Mouse (Mus musculus) liver, embryonic 14.5 days (tissue): ENCODE data around the gene Ltb4r2. TPM values are rescaled to one million over a fixed set of nuclear protein-coding genes. Genes with fewer than 3 reads are reported as not detected.

Source experiments
- ATAC-seq: fragments of 200-750 bp; cut with Nextera tagmentation; 2 replicates; pipeline ENCODE4 v1.8.0; 2017; ENCODE audit warnings: moderate number of reproducible peaks, mild to moderate bottlenecking, moderate library complexity; ENCODE audit not compliant: insufficient read depth
- DNase-seq, 3 experiments: peaks; one replicate each; pipeline ENCODE4 v3.0.0-alpha.2; 2012 to 2013; ENCODE audit warnings: low read depth in 3 of 3, low spot score in 3 of 3
- H3K27ac ChIP-seq: fragments of 300-500 bp; sonication (generic); 2 replicates; pipeline ENCODE4 v1.5.1; 2014; ENCODE audit warnings: moderate library complexity, mild to moderate bottlenecking, control low read depth, inconsistent platforms
- H3K27me3 ChIP-seq: fragments of 300-500 bp; sonication (generic); 2 replicates; pipeline ENCODE4 v1.6.1; 2014; ENCODE audit warnings: mild to moderate bottlenecking, low read length, moderate library complexity; ENCODE audit not compliant: control insufficient read depth, insufficient read depth
- H3K36me3 ChIP-seq: fragments of 300-500 bp; sonication (generic); replicated peaks from 2 replicates; pipeline ENCODE4 v1.6.1; 2014; ENCODE audit warnings: low read depth; ENCODE audit not compliant: control insufficient read depth, insufficient read depth
- H3K4me1 ChIP-seq, 2 experiments: fragments of 200-500 bp in 1 of 2; fragments of 300-500 bp in 1 of 2; sonication (generic) in 1 of 2; replicated peaks; 2 replicates each; pipeline ENCODE4 v1.6.1; 2012 to 2014; ENCODE audit warnings: antibody characterized with exemption in 1 of 2, inconsistent platforms in 1 of 2, low read length in 1 of 2; ENCODE audit not compliant: control insufficient read depth in 2 of 2, insufficient read depth in 2 of 2
- H3K4me2 ChIP-seq: fragments of 300-500 bp; sonication (generic); 2 replicates; pipeline ENCODE4 v1.6.1; 2014; ENCODE audit warnings: low read depth, mild to moderate bottlenecking, control low read depth, moderate library complexity
- H3K4me3 ChIP-seq, 2 experiments: fragments of 200-500 bp in 1 of 2; fragments of 300-500 bp in 1 of 2; sonication (generic) in 1 of 2; 2 replicates each; pipeline ENCODE4 v1.5.1; 2012 to 2014; ENCODE audit warnings: low read depth in 2 of 2, low read length in 2 of 2, mild to moderate bottlenecking in 2 of 2, control low read depth in 1 of 2, inconsistent platforms in 1 of 2, moderate library complexity in 1 of 2; ENCODE audit not compliant: insufficient read depth in 1 of 2
- H3K9ac ChIP-seq: fragments of 300-500 bp; sonication (generic); replicated peaks from 2 replicates; pipeline ENCODE4 v1.6.1; 2014; ENCODE audit warnings: mild to moderate bottlenecking, control low read depth, moderate library complexity
- H3K9me3 ChIP-seq: fragments of 300-500 bp; sonication (generic); 2 replicates; pipeline ENCODE4 v1.6.1; 2016; ENCODE audit warnings: low read length, mixed read lengths; ENCODE audit not compliant: control insufficient read depth
- CTCF ChIP-seq: IDR thresholded peaks from 2 replicates; pipeline ENCODE4 v1.5.1; 2016; ENCODE audit warnings: antibody characterized with exemption, low read depth, control low read depth
- EP300 ChIP-seq: IDR thresholded peaks from 2 replicates; pipeline ENCODE4 v1.6.1; 2016; ENCODE audit warnings: antibody characterized with exemption, low read depth
- WGBS: fragments of 180-500 bp; shearing (Covaris S2); extraction: QIAGEN DNeasy Blood & Tissue Kit; methylation state at CpG from one replicate; pipeline ENCODE4 v1.1.7; 2014; ENCODE audit not compliant: insufficient replicate concordance; 5-methylcytosine and 5-hydroxymethylcytosine counted together
- polyA plus RNA-seq, 2 experiments: library from polyadenylated mRNA; depleted of rRNA in 1 of 2; stranded (reverse) in 1 of 2; unstranded in 1 of 2; fragments of >200 nt; fragmentation: Nextera tagmentation in 1 of 2; extraction: Ambion mirVana in 1 of 2; gene quantifications; 2 replicates each; pipeline versions ENCODE4 v1.2.1 to v1.2.3; 2012 to 2014

Gene Ltb4r2
- polyA plus RNA-seq, 2 experiments = 0.67 TPM

GRCm38 (mm10) chr14:55727889-55728685, 33.1 kb upstream of the Ltb4r2 start:
- ATAC-seq (no peak), DNase-seq (no peak)
- no peaks in the 10 kb centered on the region for H3K27me3 ChIP-seq
- H3K36me3 ChIP-seq = no peaks in the 10 kb centered on the region
- no peaks in the 10 kb centered on the region for H3K9me3 ChIP-seq
- WGBS = 44% methylated on average over 8 of the region's 8 CpGs
- no peak overlapping the region for H3K4me2 ChIP-seq
- H3K27ac ChIP-seq = no peak overlapping the region
- H3K4me1 ChIP-seq = peaks cover 12 to 13% of the 10 kb centered on the region in 2 experiments; a peak in 3 of 4 replicates
- no peak overlapping the region for H3K9ac ChIP-seq
- TF ChIP-seq EP300 (no peak), CTCF (no peak)
- H3K4me3 ChIP-seq = no peak overlapping the region

GRCm38 (mm10) chr14:55730116-55730515, 31.1 kb upstream of the Ltb4r2 start:
- H3K27me3 ChIP-seq = no peaks in the 10 kb centered on the region
- H3K9me3 ChIP-seq = no peaks in the 10 kb centered on the region
- H3K27ac ChIP-seq = no peak overlapping the region
- 59% methylated on average over 7 of the region's 7 CpGs for WGBS
- H3K4me1 ChIP-seq = no peaks in the 10 kb centered on the region
- H3K36me3 ChIP-seq = no peaks in the 10 kb centered on the region
- no peak for DNase-seq
- H3K4me2 ChIP-seq = no peak overlapping the region
- no peak for ATAC-seq
- no peak overlapping the region for H3K4me3 ChIP-seq
- no peak overlapping the region for H3K9ac ChIP-seq
- no peak for TF ChIP-seq EP300
- no peak for TF ChIP-seq CTCF

- ATAC-seq = peak; percentile 35; the same call in 1 of the 2 replicates
- TF ChIP-seq CTCF = no peak
- no peak for DNase-seq
- no peaks in the 10 kb centered on the region for H3K27me3 ChIP-seq
- H3K4me1 ChIP-seq = no peaks in the 10 kb centered on the region
- H3K4me3 ChIP-seq = no peak overlapping the region
- no peaks in the 10 kb centered on the region for H3K36me3 ChIP-seq
- WGBS = 56% methylated on average over 7 of the region's 7 CpGs
- H3K27ac ChIP-seq = no peak overlapping the region
- H3K9me3 ChIP-seq = no peaks in the 10 kb centered on the region
- no peak overlapping the region for H3K9ac ChIP-seq
- no peak overlapping the region for H3K4me2 ChIP-seq
Observed at GRCm38 (mm10) chr14:55730531-55731032, 30.6 kb upstream of the Ltb4r2 start.

GRCm38 (mm10) chr14:55733889-55734288, 27.3 kb upstream of the Ltb4r2 start:
- ATAC-seq (no peak), DNase-seq (no peak)
- Histone ChIP-seq H3K27ac (no peak overlapping the region), H3K27me3 (no peaks in the 10 kb centered on the region), H3K36me3 (no peaks in the 10 kb centered on the region), H3K9ac (no peak overlapping the region), H3K4me3 (no peak overlapping the region), H3K4me2 (no peak overlapping the region), H3K4me1 (no peaks in the 10 kb centered on the region), H3K9me3 (no peaks in the 10 kb centered on the region)
- WGBS = 47% methylated on average over 10 of the region's 10 CpGs
- TF ChIP-seq EP300 (no peak), CTCF (no peak)

- 61% methylated on average over 7 of the region's 7 CpGs for WGBS
- no peak for ATAC-seq
- no peak overlapping the region for H3K27ac ChIP-seq
- H3K4me3 ChIP-seq = no peak overlapping the region
- H3K9me3 ChIP-seq = no peaks in the 10 kb centered on the region
- no peak overlapping the region for H3K4me2 ChIP-seq
- DNase-seq = no peak
- no peak overlapping the region for H3K9ac ChIP-seq
- TF ChIP-seq CTCF (no peak), EP300 (no peak)
- no peaks in the 10 kb centered on the region for H3K27me3 ChIP-seq
- H3K36me3 ChIP-seq = no peaks in the 10 kb centered on the region
- no peaks in the 10 kb centered on the region for H3K4me1 ChIP-seq
Observed at GRCm38 (mm10) chr14:55734869-55735268, 26.4 kb upstream of the Ltb4r2 start.
